Mouse (Mus musculus): ENCODE measurements around the gene 4921524J17Rik.

- TF ChIP-seq EP300 (optimal IDR thresholded peaks at IDR 0.05) (no peak), CTCF (IDR thresholded peaks at IDR 0.05; ENCODE audit: low read depth) (no peak)
Measured at GRCm38 (mm10) chr8:85393199-85393598, 39.4 kb downstream of the 4921524J17Rik start.
